Mouse (Mus musculus) liver, embryonic 15.5 days (tissue): ENCODE data around the gene Iqcf3. TPM values are rescaled to one million over a fixed set of nuclear protein-coding genes. Genes with fewer than 3 reads are reported as not detected.

Experiments used
- polyA plus RNA-seq: library from polyadenylated mRNA; unstranded; fragments of >200 nt; fragmentation: Nextera tagmentation; extraction: Ambion mirVana; gene quantifications from 2 replicates; pipeline ENCODE4 v1.2.1, GENCODE M21; 2015

Iqcf3 gene
- polyA plus RNA-seq, 1 experiment from 2014 or later: not detected

Other genes starting within 250 kb of the Iqcf3 start
- gene Dusp7, start 193.0 kb downstream of the Iqcf3 start, polyA plus RNA-seq: 3.4 and 5.1 TPM in 2 replicates
- gene Rpl29, start 132.2 kb downstream of the Iqcf3 start, polyA plus RNA-seq: 454 and 516 TPM in 2 replicates
- gene Acy1, start 123.3 kb downstream of the Iqcf3 start, polyA plus RNA-seq: 32.4 and 35.5 TPM in 2 replicates
- 29.0 and 36.4 TPM in 2 replicates for gene Abhd14b, start 114.2 kb downstream of the Iqcf3 start, polyA plus RNA-seq
- 20.2 and 22.0 TPM in 2 replicates for gene Abhd14a, start 114.0 kb downstream of the Iqcf3 start, polyA plus RNA-seq
- 7.4 and 9.1 TPM in 2 replicates for gene Pcbp4, start 108.3 kb downstream of the Iqcf3 start, polyA plus RNA-seq
- gene Gpr62, start 95.7 kb downstream of the Iqcf3 start, polyA plus RNA-seq: not detected in 2 replicates
- gene Rrp9, start 85.7 kb downstream of the Iqcf3 start, polyA plus RNA-seq: 20.8 and 24.5 TPM in 2 replicates
- gene Parp3, start 84.7 kb downstream of the Iqcf3 start, polyA plus RNA-seq: 1.4 TPM in 2 replicates
- not detected in 2 replicates for gene Iqcf1, start 61.7 kb downstream of the Iqcf3 start, polyA plus RNA-seq
- not detected in 2 replicates for gene Iqcf5, start 47.1 kb downstream of the Iqcf3 start, polyA plus RNA-seq
- gene Iqcf4, start 9.4 kb upstream of the Iqcf3 start, polyA plus RNA-seq: not detected in 2 replicates
- gene Iqcf6, start 65.0 kb upstream of the Iqcf3 start, polyA plus RNA-seq: not detected in 2 replicates
- gene Grm2, start 94.5 kb upstream of the Iqcf3 start, polyA plus RNA-seq: not detected in 2 replicates
- 16.5 and 16.8 TPM in 2 replicates for gene Tex264, start 124.3 kb upstream of the Iqcf3 start, polyA plus RNA-seq
- gene Rad54l2, start 227.6 kb upstream of the Iqcf3 start, polyA plus RNA-seq: 1.8 and 2.0 TPM in 2 replicates